Mouse (Mus musculus): ENCODE measurements at regions not wholly inside any gene's neighbourhood (a gene's known extent, or its start where the extent isn't known, plus 50 kb on each side); places are given as distances from the start of the nearest gene placed in this dataset.
A peak's percentile ranks its signal among the peaks of the same experiment; 100 is the strongest.

DNA sequence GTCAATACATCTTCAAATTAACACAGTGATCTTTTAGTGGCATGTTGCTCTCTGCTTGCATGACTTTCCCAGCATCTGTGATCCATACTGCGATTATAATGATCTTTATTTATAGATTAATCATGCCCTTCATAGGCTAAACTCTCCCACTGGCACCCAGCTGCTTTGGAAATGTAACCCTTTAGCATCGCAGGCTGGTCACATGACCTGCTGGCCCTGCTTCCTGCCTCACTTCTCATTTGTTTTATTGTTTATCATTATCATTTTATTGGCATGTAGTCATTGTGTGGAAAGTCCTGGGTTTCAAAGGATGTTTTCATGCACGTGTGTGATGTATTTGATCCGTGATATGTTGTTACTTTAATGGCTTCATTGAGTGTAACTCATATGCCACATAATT, 384.4 kb upstream of the Pmfbp1 start:
- Histone ChIP-seq H3K9me3 (ENCODE audit: low read length) (no peaks in the 10 kb centered on the region), H3K4me1 (ENCODE audit: insufficient read depth, low read length) (peaks cover 27% of the 10 kb centered on the region), H3K4me2 (replicated peaks; ENCODE audit: low read depth, low read length) (no peak overlapping the region), H3K27ac (ENCODE audit: low read length) (no peak overlapping the region), H3K4me3 (ENCODE audit: low read length) (no peak overlapping the region), H3K27me3 (ENCODE audit: insufficient read depth, low read length) (no peaks in the 10 kb centered on the region), H3K36me3 (ENCODE audit: insufficient read depth, low read length) (no peaks in the 10 kb centered on the region), H3K9ac (replicated peaks; ENCODE audit: low read length) (no peak overlapping the region)
- WGBS, result 82% methylated on average over 4 of the region's 4 CpGs
- ATAC-seq (ENCODE audit: low FRiP score, low TSS enrichment), result no peak

DNA sequence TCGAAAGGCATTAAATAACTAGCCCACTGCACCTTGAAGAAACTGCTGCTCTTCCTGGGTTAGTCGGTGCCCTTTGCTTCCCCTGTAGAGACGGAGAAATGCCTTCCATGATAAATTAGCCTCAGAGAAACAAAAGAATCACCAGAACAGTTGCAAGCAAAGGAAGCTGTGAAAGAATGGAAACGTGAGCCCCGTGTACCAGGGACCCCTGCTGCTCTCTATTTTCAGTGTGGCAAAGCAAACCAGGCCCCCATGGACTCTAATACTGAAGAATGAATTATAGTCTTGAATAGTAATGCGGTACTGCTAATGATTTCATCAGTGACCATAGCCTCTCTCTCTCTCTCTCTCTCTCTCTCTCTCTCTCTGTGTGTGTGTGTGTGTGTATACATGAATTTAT, 372.1 kb upstream of the Pmfbp1 start:
- no peak overlapping the region for H3K27ac ChIP-seq (ENCODE audit: low read length)
- ATAC-seq (ENCODE audit: low FRiP score, low TSS enrichment), result no peak
- H3K27me3 ChIP-seq (ENCODE audit: insufficient read depth, low read length), result no peaks in the 10 kb centered on the region
- H3K36me3 ChIP-seq (ENCODE audit: insufficient read depth, low read length), result no peaks in the 10 kb centered on the region
- no peak overlapping the region for H3K4me3 ChIP-seq (ENCODE audit: low read length)
- no peak overlapping the region for H3K9ac ChIP-seq (replicated peaks; ENCODE audit: low read length)
- no peaks in the 10 kb centered on the region for H3K9me3 ChIP-seq (ENCODE audit: low read length)
- 29% methylated on average over 6 of the region's 6 CpGs for WGBS
- H3K4me1 ChIP-seq (ENCODE audit: insufficient read depth, low read length), result 0 out of 2 replicates have a peak, but pooled peaks cover 4% of the 10 kb centered on the region
- peak overlapping the region; percentile 4; the same call in 1 of the 2 replicates for H3K4me2 ChIP-seq (replicated peaks; ENCODE audit: low read depth, low read length)

DNA sequence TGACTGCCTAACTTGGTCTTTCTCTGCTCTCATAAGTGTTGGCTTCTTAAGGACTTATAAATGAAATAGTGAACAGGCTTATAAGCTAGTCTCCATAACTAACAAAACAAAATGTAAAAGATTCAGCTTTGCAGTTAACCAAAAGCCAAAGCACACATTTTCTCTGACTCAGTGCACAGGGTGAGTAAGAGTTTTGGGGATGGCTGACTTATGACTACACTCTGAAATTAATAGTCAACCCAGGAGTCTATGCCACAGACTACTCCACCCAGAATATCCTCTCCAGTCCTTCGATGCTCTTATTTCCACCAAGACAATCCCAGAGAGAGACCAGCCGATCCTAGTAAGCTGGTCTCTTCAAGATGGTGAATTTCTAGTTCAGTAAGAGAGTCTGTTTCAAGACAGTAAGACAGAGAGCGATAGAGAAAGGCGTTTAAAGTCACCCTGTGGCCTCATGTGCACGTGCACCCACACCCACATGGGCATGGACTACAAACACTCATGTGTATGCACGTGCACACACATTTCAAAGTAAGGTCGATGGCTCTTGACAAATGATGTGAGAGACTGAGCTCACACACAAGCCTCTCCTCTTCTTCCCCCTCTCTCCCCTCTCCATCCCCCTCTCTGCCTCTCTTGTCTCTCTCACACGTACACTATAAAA, 351.2 kb upstream of the Pmfbp1 start:
- no peaks in the 10 kb centered on the region for H3K36me3 ChIP-seq (ENCODE audit: insufficient read depth, low read length)
- no peak overlapping the region for H3K4me2 ChIP-seq (replicated peaks; ENCODE audit: low read depth, low read length)
- no peaks in the 10 kb centered on the region for H3K27me3 ChIP-seq (ENCODE audit: insufficient read depth, low read length)
- H3K9ac ChIP-seq (replicated peaks; ENCODE audit: low read length), result no peak overlapping the region
- 87% methylated on average over 8 of the region's 8 CpGs for WGBS
- ATAC-seq (ENCODE audit: low FRiP score, low TSS enrichment), result no peak
- H3K27ac ChIP-seq (ENCODE audit: low read length), result no peak overlapping the region
- no peaks in the 10 kb centered on the region for H3K4me1 ChIP-seq (ENCODE audit: insufficient read depth, low read length)
- no peaks in the 10 kb centered on the region for H3K9me3 ChIP-seq (ENCODE audit: low read length)
- H3K4me3 ChIP-seq (ENCODE audit: low read length), result no peak overlapping the region

DNA sequence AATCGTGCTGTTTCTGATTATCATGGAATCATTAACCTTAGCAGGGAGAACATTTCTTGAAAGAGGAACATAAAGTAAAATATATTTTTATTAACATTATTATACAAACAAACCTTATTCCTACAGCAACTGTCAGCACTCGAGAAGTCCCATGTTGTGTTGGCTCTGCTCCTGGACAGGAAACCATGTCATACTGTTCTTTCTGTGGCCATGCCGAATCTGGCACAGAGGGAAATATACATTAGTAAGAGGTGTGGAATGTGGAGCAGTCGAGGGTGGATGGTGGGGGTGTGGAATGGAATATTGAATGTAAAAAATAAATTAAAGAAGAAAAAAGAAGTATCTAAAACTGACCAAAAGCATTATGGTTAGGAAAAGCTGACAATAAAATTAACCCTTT, 342.1 kb upstream of the Pmfbp1 start:
- WGBS, result 81% methylated on average over 4 of the region's 4 CpGs
- no peak for ATAC-seq (ENCODE audit: low FRiP score, low TSS enrichment)
- Histone ChIP-seq H3K27ac (ENCODE audit: low read length) (no peak overlapping the region), H3K4me2 (replicated peaks; ENCODE audit: low read depth, low read length) (no peak overlapping the region), H3K36me3 (ENCODE audit: insufficient read depth, low read length) (no peaks in the 10 kb centered on the region), H3K4me3 (ENCODE audit: low read length) (no peak overlapping the region), H3K27me3 (ENCODE audit: insufficient read depth, low read length) (no peaks in the 10 kb centered on the region), H3K9me3 (ENCODE audit: low read length) (peaks cover 11% of the 10 kb centered on the region), H3K9ac (replicated peaks; ENCODE audit: low read length) (no peak overlapping the region), H3K4me1 (ENCODE audit: insufficient read depth, low read length) (no peaks in the 10 kb centered on the region)

DNA sequence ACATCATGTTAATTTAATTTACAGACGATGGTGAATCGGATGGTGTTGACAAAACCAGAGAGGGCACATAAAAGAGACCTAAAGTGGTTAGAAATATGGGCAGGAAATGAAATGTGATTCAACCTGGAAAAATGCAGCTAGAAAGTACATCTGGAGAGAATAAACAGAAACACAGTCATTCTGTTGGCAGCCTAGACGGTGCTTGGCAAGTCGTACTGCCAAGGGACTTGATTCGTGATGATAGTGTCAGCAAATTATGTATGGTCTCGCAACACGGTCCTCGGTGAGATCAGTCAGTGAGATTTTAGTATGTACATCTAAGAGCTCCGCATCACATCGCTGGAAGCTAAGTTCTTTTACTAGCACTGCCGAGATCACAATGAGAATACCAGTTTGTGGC, 338.3 kb upstream of the Pmfbp1 start:
- ATAC-seq (ENCODE audit: low FRiP score, low TSS enrichment), result no peak
- Histone ChIP-seq H3K36me3 (ENCODE audit: insufficient read depth, low read length) (no peaks in the 10 kb centered on the region), H3K27me3 (ENCODE audit: insufficient read depth, low read length) (no peaks in the 10 kb centered on the region), H3K4me1 (ENCODE audit: insufficient read depth, low read length) (no peaks in the 10 kb centered on the region), H3K9me3 (ENCODE audit: low read length) (peaks cover 11% of the 10 kb centered on the region), H3K9ac (replicated peaks; ENCODE audit: low read length) (no peak overlapping the region), H3K27ac (ENCODE audit: low read length) (no peak overlapping the region), H3K4me2 (replicated peaks; ENCODE audit: low read depth, low read length) (peak overlapping the region; percentile 26; the same call in 1 of the 2 replicates), H3K4me3 (ENCODE audit: low read length) (no peak overlapping the region)
- whole genome bisulfite sequencing, result 41% methylated on average over 11 of the region's 11 CpGs

DNA sequence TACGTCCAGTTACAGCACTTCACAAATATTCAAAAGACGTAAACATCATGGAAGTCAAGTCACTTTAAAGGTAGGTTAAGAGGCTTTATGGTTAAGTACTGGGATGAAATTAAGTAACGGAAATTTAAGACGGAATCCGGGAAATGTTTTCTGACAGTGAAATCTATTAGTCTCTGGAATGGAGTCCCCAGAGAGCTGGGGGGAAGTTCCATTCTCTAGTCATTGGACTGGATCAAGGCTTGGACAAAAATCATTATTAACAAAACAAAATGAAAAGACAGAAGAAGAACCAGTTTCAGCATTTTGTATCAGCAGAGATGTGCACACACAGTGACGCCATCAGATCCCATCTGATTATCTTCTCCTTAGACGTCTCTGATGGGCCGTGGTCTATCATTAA, 337.8 kb upstream of the Pmfbp1 start:
- no peak for ATAC-seq (ENCODE audit: low FRiP score, low TSS enrichment)
- no peak overlapping the region for H3K27ac ChIP-seq (ENCODE audit: low read length)
- WGBS, result 65% methylated on average over 8 of the region's 8 CpGs

DNA sequence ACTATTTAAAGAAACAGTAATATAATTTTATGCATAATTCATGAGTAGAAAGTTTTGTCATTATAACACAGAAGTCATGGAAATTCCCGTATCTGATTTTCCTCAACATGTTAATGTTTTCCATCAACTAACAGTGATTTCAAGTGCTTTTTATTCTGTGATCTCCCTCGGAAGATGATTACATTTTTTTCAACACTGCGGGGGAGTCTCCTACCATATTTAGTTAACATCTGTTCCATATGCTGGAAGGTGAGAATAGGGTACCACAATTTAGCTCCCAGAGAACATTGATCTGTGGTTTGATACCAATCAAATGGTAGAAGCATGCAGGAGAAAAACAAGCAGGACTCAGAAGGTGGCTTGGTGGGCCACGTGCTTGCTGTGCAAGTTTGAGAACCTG, 321.1 kb upstream of the Pmfbp1 start:
- Histone ChIP-seq H3K9me3 (ENCODE audit: low read length) (no peaks in the 10 kb centered on the region; the same call in 1 of the 2 replicates), H3K36me3 (ENCODE audit: insufficient read depth, low read length) (no peaks in the 10 kb centered on the region), H3K27ac (ENCODE audit: low read length) (no peak overlapping the region), H3K27me3 (ENCODE audit: insufficient read depth, low read length) (no peaks in the 10 kb centered on the region), H3K4me1 (ENCODE audit: insufficient read depth, low read length) (no peaks in the 10 kb centered on the region), H3K9ac (replicated peaks; ENCODE audit: low read length) (no peak overlapping the region), H3K4me3 (ENCODE audit: low read length) (no peak overlapping the region), H3K4me2 (replicated peaks; ENCODE audit: low read depth, low read length) (no peak overlapping the region)
- no peak for ATAC-seq (ENCODE audit: low FRiP score, low TSS enrichment)
- WGBS, result 86% methylated on average over 4 of the region's 4 CpGs

More for the DNA sequence above, 337.8 kb upstream of the Pmfbp1 start:
- Histone ChIP-seq H3K4me2 (replicated peaks; ENCODE audit: low read depth, low read length) (no peak overlapping the region), H3K4me1 (ENCODE audit: insufficient read depth, low read length) (no peaks in the 10 kb centered on the region), H3K9me3 (ENCODE audit: low read length) (peaks cover 8% of the 10 kb centered on the region), H3K9ac (replicated peaks; ENCODE audit: low read length) (no peak overlapping the region), H3K27me3 (ENCODE audit: insufficient read depth, low read length) (no peaks in the 10 kb centered on the region), H3K36me3 (ENCODE audit: insufficient read depth, low read length) (no peaks in the 10 kb centered on the region), H3K4me3 (ENCODE audit: low read length) (no peak overlapping the region)

DNA sequence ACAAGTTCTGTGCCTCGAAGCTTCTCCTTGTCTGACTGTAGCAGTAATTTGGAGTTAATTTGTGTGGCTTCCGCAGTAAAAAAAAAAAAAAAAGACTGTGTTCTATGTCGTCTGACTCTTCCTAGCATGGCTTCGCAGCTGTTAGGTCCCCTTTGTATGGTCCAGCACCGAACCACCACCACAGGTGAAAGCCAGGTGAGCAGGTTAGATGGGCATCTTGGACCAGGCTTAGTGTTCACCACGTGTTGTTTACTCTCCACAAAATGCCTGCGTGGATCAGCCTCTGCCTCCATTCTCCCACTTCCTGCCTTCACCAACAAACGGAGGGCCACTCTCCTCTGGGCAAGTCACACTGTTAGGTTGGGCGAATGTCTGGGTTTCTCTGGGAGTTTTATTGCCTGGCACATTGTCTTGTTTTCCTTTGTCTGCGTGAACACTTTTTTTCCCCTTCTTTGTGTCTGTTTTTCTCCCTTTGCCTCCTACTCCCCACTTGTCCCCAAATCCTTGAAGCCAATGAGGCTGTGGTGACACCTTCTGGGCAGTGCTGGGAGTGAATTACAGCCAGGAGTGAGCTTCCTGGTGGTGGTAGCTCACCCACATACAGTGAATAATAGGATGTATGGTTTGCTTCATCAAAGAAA, 308.1 kb upstream of the Pmfbp1 start:
- Histone ChIP-seq H3K4me2 (replicated peaks; ENCODE audit: low read depth, low read length) (peak overlapping the region; percentile 66), H3K9me3 (ENCODE audit: low read length) (no peaks in the 10 kb centered on the region), H3K27me3 (ENCODE audit: insufficient read depth, low read length) (peaks cover 3% of the 10 kb centered on the region; the same call in 1 of the 2 replicates), H3K36me3 (ENCODE audit: insufficient read depth, low read length) (no peaks in the 10 kb centered on the region), H3K4me1 (ENCODE audit: insufficient read depth, low read length) (no peaks in the 10 kb centered on the region; the same call in 1 of the 2 replicates), H3K27ac (ENCODE audit: low read length) (no peak overlapping the region), H3K9ac (replicated peaks; ENCODE audit: low read length) (peak overlapping the region; percentile 52), H3K4me3 (ENCODE audit: low read length) (peak overlapping the region; percentile 42)
- 17% methylated on average over 10 of the region's 10 CpGs for WGBS
- peak; percentile 88; the same call in 1 of the 2 replicates for ATAC-seq (ENCODE audit: low FRiP score, low TSS enrichment)

DNA sequence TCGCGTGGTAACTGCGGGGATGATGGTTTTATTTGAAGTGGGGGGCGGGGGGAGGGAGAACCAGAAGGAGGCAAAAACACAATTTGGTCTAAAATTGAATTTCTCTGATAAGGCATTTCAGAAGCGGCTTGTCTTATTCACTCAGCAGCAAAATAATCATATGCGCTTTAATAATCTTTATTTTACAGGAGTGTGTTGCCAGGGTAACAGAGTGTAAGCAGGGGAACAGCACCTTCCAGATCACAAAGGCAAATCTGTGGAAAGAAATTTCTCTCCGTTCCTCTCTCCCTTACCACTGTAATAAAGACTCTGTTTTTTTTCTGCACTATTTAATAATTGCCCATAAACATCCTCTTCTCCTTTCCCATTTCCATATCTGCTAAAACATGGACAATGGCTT, 306.2 kb upstream of the Pmfbp1 start:
- ATAC-seq (ENCODE audit: low FRiP score, low TSS enrichment), result no peak
- Histone ChIP-seq H3K27me3 (ENCODE audit: insufficient read depth, low read length) (peaks cover 3% of the 10 kb centered on the region; the same call in 1 of the 2 replicates), H3K27ac (ENCODE audit: low read length) (no peak overlapping the region), H3K4me2 (replicated peaks; ENCODE audit: low read depth, low read length) (no peak overlapping the region), H3K9ac (replicated peaks; ENCODE audit: low read length) (no peak overlapping the region), H3K9me3 (ENCODE audit: low read length) (no peaks in the 10 kb centered on the region), H3K4me3 (ENCODE audit: low read length) (no peak overlapping the region), H3K36me3 (ENCODE audit: insufficient read depth, low read length) (no peaks in the 10 kb centered on the region), H3K4me1 (ENCODE audit: insufficient read depth, low read length) (no peaks in the 10 kb centered on the region; the same call in 1 of the 2 replicates)
- 77% methylated on average over 7 of the region's 7 CpGs for WGBS

DNA sequence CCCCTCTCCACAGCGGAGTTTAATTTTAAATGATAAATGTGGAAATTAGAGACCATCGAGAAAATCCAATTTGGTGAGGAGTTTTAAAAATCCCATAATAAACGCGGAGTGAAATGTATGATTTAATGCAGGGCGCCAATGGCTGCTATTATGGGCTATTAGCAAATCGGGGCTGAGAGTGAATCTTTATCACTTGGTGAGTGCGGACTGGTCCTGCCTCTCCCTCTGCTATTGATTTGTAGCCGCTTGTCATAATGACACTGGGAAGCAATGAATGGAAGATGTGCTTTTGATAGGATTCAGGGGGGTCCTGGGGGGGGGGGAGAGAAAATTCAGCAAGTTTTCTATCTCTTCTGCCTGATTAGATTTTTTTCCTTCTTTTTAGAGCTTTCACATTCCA, 279.6 kb upstream of the Pmfbp1 start:
- H3K4me3 ChIP-seq (ENCODE audit: low read length), result no peak overlapping the region
- 89% methylated on average over 8 of the region's 8 CpGs for WGBS
- no peak overlapping the region for H3K9ac ChIP-seq (replicated peaks; ENCODE audit: low read length)
- no peaks in the 10 kb centered on the region for H3K4me1 ChIP-seq (ENCODE audit: insufficient read depth, low read length)
- no peaks in the 10 kb centered on the region for H3K36me3 ChIP-seq (ENCODE audit: insufficient read depth, low read length)
- H3K4me2 ChIP-seq (replicated peaks; ENCODE audit: low read depth, low read length), result no peak overlapping the region
- H3K9me3 ChIP-seq (ENCODE audit: low read length), result no peaks in the 10 kb centered on the region
- no peak overlapping the region for H3K27ac ChIP-seq (ENCODE audit: low read length)
- no peak for ATAC-seq (ENCODE audit: low FRiP score, low TSS enrichment)
- H3K27me3 ChIP-seq (ENCODE audit: insufficient read depth, low read length), result no peaks in the 10 kb centered on the region
